Mouse (Mus musculus): Measurements from ENCODE around the gene Scyl1.

DNA sequence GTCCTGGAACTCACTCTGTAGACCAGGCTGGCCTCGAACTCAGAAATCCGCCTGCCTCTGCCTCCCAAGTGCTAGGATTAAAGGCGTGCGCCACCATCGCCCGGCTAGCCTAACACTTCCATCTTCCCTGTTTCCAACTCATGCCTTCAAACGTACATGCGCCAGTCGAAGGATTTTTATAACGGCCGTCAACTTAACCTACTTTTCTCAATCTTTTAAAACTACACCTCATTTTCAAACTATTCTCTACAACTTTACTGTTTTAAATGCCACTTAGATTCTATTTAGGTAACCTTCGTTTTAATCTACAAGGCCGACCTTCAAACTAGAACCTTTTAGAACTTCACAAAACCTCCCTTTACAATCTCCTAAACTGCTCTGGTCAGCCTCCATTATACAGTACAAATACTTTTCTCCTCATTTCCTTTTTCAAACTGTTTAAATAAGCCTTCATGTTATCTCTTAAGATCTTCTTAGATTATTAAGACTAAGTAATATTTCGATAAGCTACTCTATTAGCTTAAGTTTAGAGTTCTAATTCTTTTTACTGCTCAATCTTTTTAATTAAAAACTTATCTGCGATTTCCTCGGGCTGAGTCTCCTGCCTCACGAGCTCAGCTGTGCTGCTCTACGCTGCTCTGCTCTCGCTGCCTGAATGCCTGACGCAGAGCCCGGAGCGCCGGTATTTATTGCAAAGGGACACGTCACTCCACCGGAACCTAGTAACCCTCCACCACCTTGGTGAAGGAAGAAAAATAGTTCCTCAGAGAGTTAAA lies 31.0 kb upstream of the Scyl1 start:
- no peak for TF ChIP-seq CTCF (IDR thresholded peaks at IDR 0.05; ENCODE audit: borderline replicate concordance, control insufficient read depth, extremely low read depth, insufficient read depth, low read length, poor library complexity)
- peak; percentile 100 for TF ChIP-seq POLR2A (IDR thresholded peaks at IDR 0.05; ENCODE audit: control insufficient read depth, extremely low read depth, insufficient read depth, low read length, poor library complexity)

Data from thymus, adult 2 months (tissue).